Mouse (Mus musculus) G1E (cell line): ENCODE measurements around the gene Slc44a2.

Experiments used
- CTCF ChIP-seq: IDR thresholded peaks from 2 replicates; pipeline ENCODE4 v1.5.1; 2012; ENCODE audit warnings: low read depth, low read length, inconsistent platforms, mixed read lengths
- TAL1 ChIP-seq: conservative IDR thresholded peaks from 2 replicates; pipeline ENCODE4 v1.6.1; 2012; ENCODE audit warnings: low read depth, low read length, inconsistent platforms, mixed read lengths

DNA sequence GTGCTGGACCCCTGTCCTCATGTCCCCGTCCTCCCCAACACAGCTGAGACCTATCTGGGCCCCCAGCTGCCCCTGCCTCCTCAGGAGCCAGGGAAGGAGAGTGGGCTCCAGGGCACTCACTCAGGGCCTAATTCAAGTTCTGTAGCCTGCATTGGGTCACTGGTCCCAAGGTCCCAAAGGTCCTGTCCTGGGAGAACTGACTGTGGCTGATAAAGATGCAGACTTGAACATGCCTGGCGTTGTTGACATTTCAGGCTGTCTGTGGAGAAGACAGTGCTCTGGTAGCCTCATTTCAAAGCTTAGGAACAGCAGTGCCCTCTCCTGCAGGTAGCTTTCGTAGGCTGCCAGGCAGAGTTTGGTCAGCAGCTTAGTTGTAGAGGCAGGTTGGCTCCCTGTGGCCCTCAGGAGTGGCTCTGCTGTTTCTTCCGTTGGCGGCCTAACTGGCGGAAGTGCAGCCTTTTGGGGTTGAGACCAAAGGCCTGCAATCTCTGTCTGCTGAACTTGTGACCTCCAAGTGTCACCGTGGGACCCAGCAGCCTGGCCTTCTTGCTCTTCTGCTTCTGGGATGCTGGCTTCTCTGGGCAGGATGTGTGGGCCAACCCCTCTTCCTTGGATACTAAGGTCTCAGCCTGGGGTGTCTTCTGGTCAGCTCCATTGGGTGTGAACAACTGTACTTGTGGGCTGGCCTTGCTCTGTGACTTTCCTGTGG lies 46.8 kb upstream of the Slc44a2 start:
- TF ChIP-seq CTCF = no peak
- TF ChIP-seq TAL1 = no peak
